Mouse (Mus musculus): Measurements from ENCODE around the gene Arl16. TPM values are rescaled to one million over a fixed set of nuclear protein-coding genes. Genes with fewer than 3 reads are reported as not detected.

Arl16 gene
- total and polyA plus RNA-seq, 3 experiments = 9.1 to 13.6 (median 10.8) TPM

GRCm38 (mm10) chr11:120510375-120511030 lies 43.1 kb upstream of the Arl16 start:
- no peaks in the 10 kb centered on the region for H3K79me2 ChIP-seq (replicated peaks; ENCODE audit: control insufficient read depth, insufficient read depth, low read length)
- no peaks in the 10 kb centered on the region for H3K36me3 ChIP-seq (ENCODE audit: control insufficient read depth, insufficient read depth, low read length)
- 15% methylated on average over 16 of the region's 16 CpGs for WGBS
- intact Hi-C loops (cut with DNase I) = loop anchor here (10.0 kb wide), 1 partner anchor 264 kb away; no protein-coding TSS in a partner anchor
- no peak overlapping the region for H3K27ac ChIP-seq
- H3K4me1 ChIP-seq (ENCODE audit: control insufficient read depth, insufficient read depth, low read length) = peaks cover 2% of the 10 kb centered on the region; the same call in 1 of the 2 replicates
- TF ChIP-seq CTCF (IDR thresholded peaks at IDR 0.05) (no peak), EP300 (IDR thresholded peaks at IDR 0.05; ENCODE audit: insufficient read depth, low read depth, low read length) (no peak), POLR2A (IDR thresholded peaks at IDR 0.05; ENCODE audit: insufficient read depth, low read depth, low read length) (no peak)
- H3K4me3 ChIP-seq = peak overlapping the region; percentile 22
- H3K27me3 ChIP-seq (ENCODE audit: control insufficient read depth, insufficient read depth, low read length) = no peaks in the 10 kb centered on the region
- DNase-seq = no peak
- peak overlapping the region; percentile 54 for H3K9ac ChIP-seq (ENCODE audit: low read depth, low read length)

GRCm38 (mm10) chr11:120509940-120510339 lies 42.5 kb upstream of the Arl16 start:
- 41% methylated on average over 4 of the region's 4 CpGs for WGBS
- intact Hi-C loops (cut with DNase I) = loop anchor here (10.0 kb wide), 1 partner anchor 265 kb away; no protein-coding TSS in a partner anchor
- Histone ChIP-seq H3K36me3 (ENCODE audit: control insufficient read depth, insufficient read depth, low read length) (no peaks in the 10 kb centered on the region), H3K4me3 (no peak overlapping the region), H3K27me3 (ENCODE audit: control insufficient read depth, insufficient read depth, low read length) (no peaks in the 10 kb centered on the region), H3K79me2 (replicated peaks; ENCODE audit: control insufficient read depth, insufficient read depth, low read length) (no peaks in the 10 kb centered on the region), H3K9ac (ENCODE audit: low read depth, low read length) (no peak overlapping the region), H3K4me1 (ENCODE audit: control insufficient read depth, insufficient read depth, low read length) (peaks cover 2% of the 10 kb centered on the region; the same call in 1 of the 2 replicates), H3K27ac (no peak overlapping the region)
- no peak for DNase-seq
- TF ChIP-seq POLR2A (IDR thresholded peaks at IDR 0.05; ENCODE audit: insufficient read depth, low read depth, low read length) (no peak), EP300 (IDR thresholded peaks at IDR 0.05; ENCODE audit: insufficient read depth, low read depth, low read length) (no peak), CTCF (IDR thresholded peaks at IDR 0.05) (no peak)

- Histone ChIP-seq H3K27me3 (ENCODE audit: control insufficient read depth, insufficient read depth, low read length) (no peaks in the 10 kb centered on the region), H3K27ac (no peak overlapping the region), H3K79me2 (replicated peaks; ENCODE audit: control insufficient read depth, insufficient read depth, low read length) (no peaks in the 10 kb centered on the region), H3K9ac (ENCODE audit: low read depth, low read length) (no peak overlapping the region), H3K4me1 (ENCODE audit: control insufficient read depth, insufficient read depth, low read length) (peaks cover 2% of the 10 kb centered on the region; the same call in 1 of the 2 replicates), H3K4me3 (no peak overlapping the region), H3K36me3 (ENCODE audit: control insufficient read depth, insufficient read depth, low read length) (no peaks in the 10 kb centered on the region)
- 79% methylated on average over 9 of the region's 9 CpGs for WGBS
- no peak for DNase-seq
- intact Hi-C loops (cut with DNase I) = no loop called here
- TF ChIP-seq POLR2A (IDR thresholded peaks at IDR 0.05; ENCODE audit: insufficient read depth, low read depth, low read length) (no peak), CTCF (IDR thresholded peaks at IDR 0.05) (no peak), EP300 (IDR thresholded peaks at IDR 0.05; ENCODE audit: insufficient read depth, low read depth, low read length) (no peak)
These were observed 41.0 kb upstream of the Arl16 start for GRCm38 (mm10) chr11:120508290-120508870.

GRCm38 (mm10) chr11:120507611-120508289 lies 40.3 kb upstream of the Arl16 start:
- Histone ChIP-seq H3K4me3 (no peak overlapping the region), H3K4me1 (ENCODE audit: control insufficient read depth, insufficient read depth, low read length) (peaks cover 2% of the 10 kb centered on the region; the same call in 1 of the 2 replicates), H3K79me2 (replicated peaks; ENCODE audit: control insufficient read depth, insufficient read depth, low read length) (no peaks in the 10 kb centered on the region), H3K27ac (no peak overlapping the region), H3K9ac (ENCODE audit: low read depth, low read length) (no peak overlapping the region), H3K27me3 (ENCODE audit: control insufficient read depth, insufficient read depth, low read length) (no peaks in the 10 kb centered on the region), H3K36me3 (ENCODE audit: control insufficient read depth, insufficient read depth, low read length) (no peaks in the 10 kb centered on the region)
- DNase-seq = no peak
- 72% methylated on average over 13 of the region's 13 CpGs for WGBS
- TF ChIP-seq CTCF (IDR thresholded peaks at IDR 0.05) (no peak), EP300 (IDR thresholded peaks at IDR 0.05; ENCODE audit: insufficient read depth, low read depth, low read length) (no peak), POLR2A (IDR thresholded peaks at IDR 0.05; ENCODE audit: insufficient read depth, low read depth, low read length) (no peak)
- intact Hi-C loops (cut with DNase I) = no loop called here

GRCm38 (mm10) chr11:120506899-120507298 lies 39.5 kb upstream of the Arl16 start:
- Histone ChIP-seq H3K27ac (no peak overlapping the region), H3K4me1 (ENCODE audit: control insufficient read depth, insufficient read depth, low read length) (peaks cover 2% of the 10 kb centered on the region; the same call in 1 of the 2 replicates), H3K27me3 (ENCODE audit: control insufficient read depth, insufficient read depth, low read length) (no peaks in the 10 kb centered on the region), H3K36me3 (ENCODE audit: control insufficient read depth, insufficient read depth, low read length) (no peaks in the 10 kb centered on the region), H3K4me3 (no peak overlapping the region), H3K9ac (ENCODE audit: low read depth, low read length) (no peak overlapping the region), H3K79me2 (replicated peaks; ENCODE audit: control insufficient read depth, insufficient read depth, low read length) (no peaks in the 10 kb centered on the region)
- 64% methylated on average over 4 of the region's 4 CpGs for WGBS
- TF ChIP-seq CTCF (IDR thresholded peaks at IDR 0.05) = peak; percentile 54
- TF ChIP-seq POLR2A (IDR thresholded peaks at IDR 0.05; ENCODE audit: insufficient read depth, low read depth, low read length) = no peak
- no peak for DNase-seq
- intact Hi-C loops (cut with DNase I) = no loop called here
